Mouse (Mus musculus) 3134 (cell line): ENCODE measurements around the gene Nfkb2.

Experiments
- DNase-seq: peaks from one replicate; pipeline ENCODE4 v3.0.0-alpha.2; 2011; ENCODE audit warnings: low spot score; ENCODE audit not compliant: insufficient read length; ENCODE audit errors: extremely low read depth

Gene Nfkb2

GRCm38 (mm10) chr19:46322144-46322995 lies 18.2 kb downstream of the Nfkb2 start:
- no peak for DNase-seq

GRCm38 (mm10) chr19:46322996-46323572 lies 19.0 kb downstream of the Nfkb2 start:
- no peak for DNase-seq

DNA sequence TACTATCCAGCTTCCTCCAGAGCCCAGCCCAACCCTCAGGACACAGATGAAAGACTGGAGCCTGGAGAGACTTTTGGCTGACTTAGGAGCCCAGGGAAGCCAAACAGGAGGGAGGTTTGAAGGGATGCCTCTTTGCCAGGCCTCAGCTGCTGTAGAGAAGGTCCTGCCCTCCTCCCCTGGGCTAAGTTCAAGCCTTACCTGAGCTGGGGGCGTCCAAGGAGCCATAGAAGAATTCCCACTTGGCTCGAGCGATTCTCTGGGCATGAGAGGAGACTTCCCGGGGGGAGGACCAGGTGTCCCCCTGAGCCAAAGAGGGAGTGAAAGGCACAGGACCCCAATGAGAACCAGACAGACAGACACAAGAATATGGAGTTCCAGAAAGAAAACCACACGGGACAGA lies 19.6 kb downstream of the Nfkb2 start:
- DNase-seq, result no peak

DNA sequence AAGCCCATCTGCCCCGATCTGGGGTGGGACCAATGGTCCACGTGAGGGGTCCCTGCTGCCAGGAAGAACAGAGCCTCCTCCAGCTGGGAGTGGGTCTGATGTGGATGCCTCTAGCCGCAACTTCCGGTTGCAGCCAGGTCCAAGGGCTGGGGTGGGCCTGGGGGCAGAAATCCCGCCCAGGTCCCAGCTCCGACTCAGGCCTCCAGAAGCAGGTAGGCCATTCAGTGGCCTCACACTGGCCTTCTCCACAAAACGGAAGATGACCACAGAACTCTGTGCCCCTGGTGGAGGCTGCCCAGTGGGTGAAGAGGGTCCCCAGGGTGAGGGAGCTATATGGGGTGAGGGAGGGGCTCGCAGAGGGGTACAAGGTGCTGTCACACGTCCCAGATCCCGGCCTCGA lies 20.2 kb downstream of the Nfkb2 start:
- no peak for DNase-seq

- no peak for DNase-seq
Measured at GRCm38 (mm10) chr19:46324918-46325317, 20.8 kb downstream of the Nfkb2 start.

- no peak for DNase-seq
Measured at GRCm38 (mm10) chr19:46326019-46326755, 22.1 kb downstream of the Nfkb2 start.

DNA sequence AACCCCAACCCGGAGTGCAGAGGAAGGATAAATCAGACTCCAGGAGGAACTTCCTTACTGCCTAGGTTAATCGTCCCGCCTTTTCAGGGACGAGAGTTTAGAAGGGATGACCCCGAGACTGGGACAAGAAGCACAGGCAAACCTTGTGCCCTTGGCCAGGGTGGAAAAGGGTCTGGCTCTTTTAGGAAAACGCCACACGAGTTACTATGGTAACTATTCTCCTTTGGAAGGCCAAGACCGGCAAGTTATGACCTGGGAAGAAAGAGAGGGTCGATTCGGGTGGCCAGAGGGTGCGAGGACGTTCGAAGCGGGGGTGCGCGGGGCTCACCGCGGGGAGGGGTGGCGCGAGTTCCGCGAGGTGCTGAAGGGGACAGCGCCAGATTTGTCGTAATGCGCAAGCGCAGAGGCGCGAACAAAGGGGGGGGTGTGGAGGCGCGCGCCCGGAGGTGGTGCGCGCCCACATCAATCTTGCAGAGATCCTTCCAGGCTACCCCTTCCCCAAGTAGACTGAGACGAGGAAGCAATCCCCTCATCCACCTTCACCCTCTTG lies 22.7 kb downstream of the Nfkb2 start, which contains the start of gene Psd:
Gene Psd (minus strand): TSS at position 401 of the 550 bp plus-strand sequence.
- no peak for DNase-seq

- DNase-seq, result no peak
Measured at GRCm38 (mm10) chr19:46327531-46328064, 23.5 kb downstream of the Nfkb2 start.

DNA sequence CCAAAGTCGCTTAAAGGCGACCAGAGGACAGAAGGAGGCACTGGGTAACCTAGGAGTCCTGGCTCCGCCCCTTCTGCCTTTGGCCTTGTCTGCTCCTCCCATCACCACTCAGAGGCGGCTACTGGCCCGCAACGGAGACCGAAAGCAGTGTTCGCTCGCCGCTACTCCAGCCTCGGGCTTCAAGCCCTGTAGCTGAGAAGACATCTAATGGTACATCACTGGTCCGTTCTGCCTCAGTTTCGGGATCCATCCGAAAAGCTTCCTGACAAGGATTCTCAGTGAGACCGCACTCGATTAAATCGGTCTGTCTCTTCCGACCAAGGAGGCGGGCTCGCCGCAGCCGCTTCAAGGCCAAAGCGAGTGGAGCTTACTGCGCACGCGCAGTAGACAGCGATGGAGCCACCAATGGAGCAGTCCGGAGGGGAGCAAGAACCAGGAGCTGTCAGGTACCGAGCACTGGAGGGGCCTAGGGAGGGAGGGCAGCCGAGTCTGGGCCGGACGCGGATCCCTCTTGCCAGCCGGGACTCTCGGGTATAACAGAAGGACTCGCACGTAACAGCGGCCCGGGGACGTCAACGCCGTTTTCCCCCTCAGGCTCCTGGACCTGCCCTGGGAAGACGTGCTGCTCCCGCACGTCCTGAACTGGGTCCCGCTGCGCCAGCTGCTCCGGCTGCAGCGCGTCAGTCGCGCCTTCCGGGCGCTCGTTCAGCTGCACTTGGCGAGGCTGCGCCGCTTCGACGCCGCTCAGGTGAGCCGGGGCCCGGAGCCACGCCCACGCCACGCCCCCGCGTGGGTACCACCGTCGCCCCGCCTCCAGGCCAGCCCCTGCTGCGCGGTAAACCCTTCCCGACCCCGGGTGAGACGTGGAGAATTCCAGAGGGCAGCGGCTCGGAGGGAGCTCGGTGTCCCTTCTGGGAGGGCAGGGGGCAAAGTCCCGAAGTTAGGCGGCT lies 24.2 kb downstream of the Nfkb2 start, which contains the start of gene Fbxl15:
Gene Fbxl15 (plus strand): TSS at position 104 of the 950 bp plus-strand sequence.
- peak; percentile 95 for DNase-seq

- no peak for DNase-seq
Measured at GRCm38 (mm10) chr19:46329031-46329641, 25.0 kb downstream of the Nfkb2 start.

GRCm38 (mm10) chr19:46329951-46330350 lies 25.8 kb downstream of the Nfkb2 start:
- peak; percentile 90 for DNase-seq

- DNase-seq, result no peak
Measured at GRCm38 (mm10) chr19:46330696-46331095, 26.6 kb downstream of the Nfkb2 start.

DNA sequence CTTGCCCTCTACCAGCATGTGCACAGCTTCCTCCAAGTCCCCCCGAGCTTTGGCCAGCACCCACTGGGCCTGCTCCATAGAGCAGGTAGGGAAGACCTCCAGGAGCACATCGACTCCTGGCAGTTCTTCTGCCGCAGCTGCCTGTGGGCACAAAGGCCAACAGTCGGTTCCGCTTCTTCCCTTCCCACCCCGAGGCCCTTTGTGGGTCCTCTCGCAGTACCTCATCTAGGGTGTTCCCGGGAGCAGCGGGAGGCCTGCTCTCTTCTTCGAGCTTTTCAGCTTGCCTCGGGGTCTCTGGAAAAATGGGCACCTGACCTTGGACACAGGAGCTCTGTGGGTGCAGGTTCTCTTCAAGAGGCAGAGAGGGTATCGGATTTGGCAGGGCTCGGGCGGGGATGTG lies 27.2 kb downstream of the Nfkb2 start:
- no peak for DNase-seq

GRCm38 (mm10) chr19:46331936-46332335 lies 27.8 kb downstream of the Nfkb2 start:
- no peak for DNase-seq

DNA sequence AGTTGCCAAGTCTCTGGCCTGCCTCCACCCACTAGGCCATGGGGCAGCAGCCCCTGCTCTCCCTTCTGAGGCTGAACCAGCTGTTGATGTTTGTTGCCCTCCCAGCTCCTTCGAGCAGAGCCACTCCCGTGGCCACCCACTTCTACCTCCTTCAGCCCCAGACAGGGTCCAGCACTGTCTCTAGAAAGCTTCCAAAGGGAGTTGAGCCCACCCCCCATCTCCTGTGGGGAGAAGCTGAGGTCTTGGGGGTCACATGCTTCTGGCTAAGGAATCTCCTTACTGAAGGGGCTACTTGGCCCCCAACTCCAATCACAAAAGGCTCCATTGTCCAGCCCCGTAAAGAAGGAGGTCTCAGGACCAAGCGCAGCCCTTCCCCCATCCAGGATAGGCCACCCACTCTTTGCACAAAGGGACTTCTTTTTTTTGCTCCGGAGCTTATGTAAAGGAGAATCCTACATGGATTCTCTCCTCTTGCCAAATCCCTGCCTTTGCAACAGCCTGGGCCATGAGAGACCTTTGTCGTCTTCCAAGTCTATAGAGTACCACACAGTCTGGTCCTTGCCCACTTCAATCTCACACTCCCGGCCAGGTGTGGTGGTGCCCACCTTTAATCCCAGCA lies 28.7 kb downstream of the Nfkb2 start:
- no peak for DNase-seq

DNA sequence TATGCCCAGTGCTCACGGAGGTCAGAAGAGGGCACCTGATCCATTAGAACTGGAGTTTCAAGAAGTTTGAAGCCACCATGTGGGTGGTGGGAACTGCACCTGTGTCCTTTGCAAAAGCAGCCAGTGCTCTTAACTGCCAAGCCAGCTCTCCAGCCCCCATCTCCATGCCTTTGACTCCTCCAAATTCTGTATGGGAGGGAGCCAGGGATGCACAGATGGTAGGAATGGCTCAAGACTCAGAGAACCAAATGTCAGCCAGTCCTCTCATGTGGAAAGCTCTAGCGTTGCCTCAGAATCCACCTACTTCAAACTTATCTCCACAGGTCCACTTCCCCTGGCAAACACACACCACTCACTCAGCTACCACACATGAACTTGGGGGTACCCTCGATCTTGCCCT lies 29.8 kb downstream of the Nfkb2 start:
- DNase-seq, result no peak

GRCm38 (mm10) chr19:46337719-46338330 lies 33.7 kb downstream of the Nfkb2 start:
- no peak for DNase-seq

GRCm38 (mm10) chr19:46338331-46338936 lies 34.3 kb downstream of the Nfkb2 start, which contains the start of gene Cuedc2:
TSS of gene Cuedc2 (minus strand) at chr19:46338702.
- peak; percentile 86 for DNase-seq
